Mouse (Mus musculus) embryonic facial prominence, embryonic 15.5 days (tissue): ENCODE data around the gene Anapc15-ps. TPM values are rescaled to one million over a fixed set of nuclear protein-coding genes. Genes with fewer than 3 reads are reported as not detected.
"Not testable (repeated sequence)": the region's sequence is repeated elsewhere in the genome, so short reads cannot be mapped to it uniquely, and the experiment has no call there.

ENCODE experiments used
- ATAC-seq: fragments of 200-750 bp; cut with Nextera tagmentation; 2 replicates; pipeline ENCODE4 v1.8.0; 2017; ENCODE audit warnings: low read depth, moderate TSS enrichment; ENCODE audit not compliant: insufficient number of reproducible peaks, low FRiP score, low TSS enrichment
- H3K27ac ChIP-seq: fragments of 300-500 bp; sonication (generic); replicated peaks from 2 replicates; pipeline ENCODE4 v1.5.1; 2015; ENCODE audit warnings: mild to moderate bottlenecking, inconsistent platforms
- H3K27me3 ChIP-seq: fragments of 300-500 bp; sonication (generic); 2 replicates; pipeline ENCODE4 v1.6.1; 2015; ENCODE audit warnings: inconsistent platforms
- H3K36me3 ChIP-seq: fragments of 300-500 bp; sonication (generic); 2 replicates; pipeline ENCODE4 v1.6.1; 2015; ENCODE audit warnings: mild to moderate bottlenecking, inconsistent platforms
- H3K4me1 ChIP-seq: fragments of 300-500 bp; sonication (generic); 2 replicates; pipeline ENCODE4 v1.6.1; 2015; ENCODE audit warnings: inconsistent platforms
- H3K4me2 ChIP-seq: fragments of 300-500 bp; sonication (generic); replicated peaks from 2 replicates; pipeline ENCODE4 v1.6.1; 2015; ENCODE audit warnings: mild to moderate bottlenecking, inconsistent platforms
- H3K4me3 ChIP-seq: fragments of 300-500 bp; sonication (generic); replicated peaks from 2 replicates; pipeline ENCODE4 v1.5.1; 2015; ENCODE audit warnings: mild to moderate bottlenecking, inconsistent platforms
- H3K9ac ChIP-seq: fragments of 300-500 bp; sonication (generic); 2 replicates; pipeline ENCODE4 v1.6.1; 2015; ENCODE audit warnings: inconsistent platforms
- H3K9me3 ChIP-seq: fragments of 300-500 bp; sonication (generic); replicated peaks from 2 replicates; pipeline ENCODE4 v1.6.1; 2016; ENCODE audit warnings: inconsistent platforms
- WGBS: fragments of 180-500 bp; shearing (Covaris S2); methylation state at CpG from one replicate; pipeline ENCODE4 v1.1.7; 2015; 5-methylcytosine and 5-hydroxymethylcytosine counted together
- polyA plus RNA-seq: library from polyadenylated mRNA; unstranded; fragments of >200 nt; fragmentation: Nextera tagmentation; extraction: Ambion mirVana; gene quantifications from 2 replicates; pipeline ENCODE4 v1.2.1, GENCODE M21; 2015

Gene Anapc15-ps
- polyA plus RNA-seq, 1 experiment from 2014 or later: not detected

DNA sequence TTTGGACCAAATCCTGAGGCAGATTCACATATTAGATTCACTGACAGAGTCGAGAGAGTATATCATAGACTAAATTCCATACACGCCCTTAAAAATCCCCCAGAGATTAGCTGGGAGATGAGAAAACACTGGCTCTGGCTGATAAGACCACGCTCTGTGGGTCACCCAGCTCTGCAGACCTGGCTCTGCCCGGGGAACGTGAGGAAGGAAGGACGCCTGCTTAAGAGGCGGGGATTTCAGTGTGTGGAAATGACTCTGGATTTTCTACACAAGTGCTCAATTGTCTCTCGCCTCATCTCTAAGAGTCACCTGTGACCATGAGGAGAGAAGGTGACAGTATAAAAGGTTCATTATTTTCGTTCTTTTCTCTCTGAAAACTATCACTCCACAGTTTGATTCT, 26.1 kb downstream of the Anapc15-ps start:
- no peaks in the 10 kb centered on the region for H3K27me3 ChIP-seq
- no peaks in the 10 kb centered on the region for H3K9me3 ChIP-seq
- H3K9ac ChIP-seq: no peak overlapping the region
- whole genome bisulfite sequencing: 70% methylated on average over 9 of the region's 9 CpGs
- no peak overlapping the region for H3K4me2 ChIP-seq
- no peaks in the 10 kb centered on the region for H3K36me3 ChIP-seq
- H3K4me3 ChIP-seq: no peak overlapping the region
- ATAC-seq: no peak
- no peaks in the 10 kb centered on the region for H3K4me1 ChIP-seq
- H3K27ac ChIP-seq: no peak overlapping the region

DNA sequence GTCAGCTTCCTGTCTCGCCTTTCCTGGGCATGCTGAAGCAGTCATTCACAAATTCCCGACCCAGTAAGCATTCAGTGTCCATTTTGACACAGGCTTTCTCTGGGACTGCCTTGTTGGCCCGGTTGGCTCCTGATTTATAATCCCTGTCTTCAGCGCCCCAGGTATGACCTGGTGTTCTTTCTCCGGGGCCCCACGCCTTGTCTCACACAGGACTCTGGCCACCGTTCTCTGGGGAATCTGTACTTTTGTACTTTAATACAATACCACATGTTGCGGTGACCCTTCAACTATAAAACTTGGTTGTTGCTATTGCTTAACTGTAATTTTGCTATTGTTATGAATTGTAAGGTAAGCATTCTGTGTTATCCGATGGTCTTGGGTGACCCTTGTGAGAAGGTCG, 26.7 kb downstream of the Anapc15-ps start:
- no peaks in the 10 kb centered on the region for H3K9me3 ChIP-seq
- ATAC-seq: no peak
- H3K4me2 ChIP-seq: no peak overlapping the region
- no peaks in the 10 kb centered on the region for H3K36me3 ChIP-seq
- H3K4me3 ChIP-seq: no peak overlapping the region
- H3K9ac ChIP-seq: no peak overlapping the region
- no peak overlapping the region for H3K27ac ChIP-seq
- 84% methylated on average over 10 of the region's 10 CpGs for WGBS
- no peaks in the 10 kb centered on the region for H3K27me3 ChIP-seq
- no peaks in the 10 kb centered on the region for H3K4me1 ChIP-seq

DNA sequence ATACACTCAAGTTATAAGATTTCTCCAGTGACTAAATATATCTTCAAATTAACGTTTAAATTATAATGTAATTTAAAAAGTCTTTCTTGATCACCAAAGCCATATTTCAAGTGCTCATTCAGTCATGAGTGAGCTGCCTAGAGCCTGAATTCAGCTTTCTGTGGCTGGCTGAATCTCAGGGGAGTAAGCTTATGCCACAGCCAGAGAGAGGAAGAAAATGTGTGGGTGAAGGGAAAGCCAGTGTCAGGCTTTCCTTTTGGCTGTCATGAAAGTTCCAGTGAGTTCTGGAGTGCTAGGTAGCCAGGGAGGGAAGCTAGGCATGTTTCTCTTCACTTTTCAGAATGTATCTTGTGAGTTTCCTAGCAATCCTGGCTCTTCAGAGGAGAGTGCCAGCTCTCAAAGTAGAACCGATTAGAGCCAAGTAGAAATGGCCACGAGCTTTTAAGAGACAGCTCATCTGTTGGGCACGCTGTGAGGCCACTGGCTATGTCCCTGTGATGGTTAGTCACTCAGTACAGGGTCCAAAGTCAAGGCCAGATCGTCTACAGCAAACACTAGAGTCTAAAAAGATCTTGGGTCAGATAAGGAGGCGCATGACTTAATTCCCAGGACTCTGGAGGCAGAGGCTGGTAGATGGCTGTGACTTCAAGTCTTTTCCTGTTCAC, 29.4 kb downstream of the Anapc15-ps start:
- no peak for ATAC-seq
- Histone ChIP-seq H3K4me3 (no peak overlapping the region), H3K27ac (no peak overlapping the region), H3K4me1 (no peaks in the 10 kb centered on the region), H3K9me3 (no peaks in the 10 kb centered on the region), H3K4me2 (no peak overlapping the region), H3K27me3 (no peaks in the 10 kb centered on the region), H3K36me3 (no peaks in the 10 kb centered on the region), H3K9ac (no peak overlapping the region)
- WGBS: 63% methylated on average over 6 of the region's 6 CpGs

DNA sequence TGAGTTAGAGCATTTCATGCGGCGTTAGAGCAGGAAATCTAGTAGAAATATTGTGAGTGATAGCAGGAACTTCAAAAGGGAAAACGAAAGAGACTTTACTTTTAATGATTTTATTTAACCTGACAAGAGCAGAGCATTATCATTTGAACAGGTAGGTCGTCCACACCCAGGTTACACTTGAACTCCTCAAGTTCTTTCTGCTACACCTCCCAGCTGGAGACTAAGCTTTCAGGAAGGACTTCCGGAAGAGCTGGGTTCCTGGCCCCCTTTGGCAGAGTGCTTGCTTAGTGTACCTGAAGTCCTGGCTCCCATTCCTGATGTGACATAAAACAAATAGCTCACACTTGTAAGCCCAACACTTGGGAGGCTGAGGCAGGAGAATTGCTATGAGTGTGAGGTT, 30.2 kb downstream of the Anapc15-ps start:
- 75% methylated on average over 5 of the region's 5 CpGs for WGBS

DNA sequence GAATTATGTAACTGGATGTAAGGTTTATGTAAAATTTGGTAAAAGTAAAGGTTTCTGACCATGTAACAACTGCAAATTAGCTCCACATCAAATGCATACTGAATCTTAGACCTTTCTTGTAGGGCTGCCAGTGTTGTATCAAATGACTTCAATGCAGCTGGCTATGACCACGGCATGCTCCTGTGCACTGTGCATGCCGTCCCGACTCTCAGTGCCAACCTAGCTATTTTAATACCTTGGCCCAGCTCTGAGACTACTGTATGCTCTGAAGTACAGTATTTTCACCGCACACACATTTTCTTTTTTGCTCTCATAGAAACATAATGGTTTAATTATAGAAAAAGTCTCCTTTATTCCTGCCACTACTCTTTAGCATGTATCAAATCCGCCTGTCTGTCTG, 31.9 kb downstream of the Anapc15-ps start:
- H3K4me3 ChIP-seq: no peak overlapping the region
- no peaks in the 10 kb centered on the region for H3K9me3 ChIP-seq
- no peaks in the 10 kb centered on the region for H3K36me3 ChIP-seq
- H3K4me2 ChIP-seq: no peak overlapping the region
- no peak overlapping the region for H3K9ac ChIP-seq
- no peaks in the 10 kb centered on the region for H3K27me3 ChIP-seq
- peak; percentile 43; the same call in 1 of the 2 replicates for ATAC-seq
- no peaks in the 10 kb centered on the region for H3K4me1 ChIP-seq
- WGBS: 36% methylated on average over 5 of the region's 5 CpGs
- no peak overlapping the region for H3K27ac ChIP-seq

More for the DNA sequence above, 30.2 kb downstream of the Anapc15-ps start:
- Histone ChIP-seq H3K27ac (no peak overlapping the region), H3K4me3 (no peak overlapping the region), H3K4me2 (no peak overlapping the region), H3K36me3 (no peaks in the 10 kb centered on the region), H3K27me3 (no peaks in the 10 kb centered on the region), H3K9me3 (no peaks in the 10 kb centered on the region), H3K9ac (no peak overlapping the region), H3K4me1 (no peaks in the 10 kb centered on the region)
- ATAC-seq: no peak

DNA sequence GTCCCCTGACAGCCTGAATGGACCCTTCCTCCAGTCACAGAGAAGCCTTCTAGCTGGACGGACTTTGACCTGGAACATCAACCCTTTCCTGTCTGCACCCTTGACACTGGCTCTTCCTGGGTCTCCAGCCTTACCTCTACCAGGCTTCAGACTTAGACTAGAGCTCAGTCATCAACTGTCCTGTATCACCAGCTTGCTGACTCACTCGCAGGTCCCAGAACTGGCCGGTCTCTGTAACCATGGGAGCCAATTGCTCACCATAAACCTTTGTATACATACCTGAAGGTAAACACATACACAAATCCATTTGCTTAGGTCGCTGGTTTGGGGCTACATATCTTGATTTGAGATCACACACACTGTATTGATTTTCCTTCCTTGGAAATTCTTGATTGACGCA, 33.8 kb downstream of the Anapc15-ps start:
- Histone ChIP-seq H3K9me3 (no peaks in the 10 kb centered on the region), H3K4me2 (no peak overlapping the region), H3K27ac (no peak overlapping the region), H3K4me1 (no peaks in the 10 kb centered on the region), H3K9ac (no peak overlapping the region), H3K4me3 (no peak overlapping the region), H3K27me3 (no peaks in the 10 kb centered on the region), H3K36me3 (no peaks in the 10 kb centered on the region)
- 78% methylated on average over 5 of the region's 5 CpGs for WGBS
- no peak for ATAC-seq

DNA sequence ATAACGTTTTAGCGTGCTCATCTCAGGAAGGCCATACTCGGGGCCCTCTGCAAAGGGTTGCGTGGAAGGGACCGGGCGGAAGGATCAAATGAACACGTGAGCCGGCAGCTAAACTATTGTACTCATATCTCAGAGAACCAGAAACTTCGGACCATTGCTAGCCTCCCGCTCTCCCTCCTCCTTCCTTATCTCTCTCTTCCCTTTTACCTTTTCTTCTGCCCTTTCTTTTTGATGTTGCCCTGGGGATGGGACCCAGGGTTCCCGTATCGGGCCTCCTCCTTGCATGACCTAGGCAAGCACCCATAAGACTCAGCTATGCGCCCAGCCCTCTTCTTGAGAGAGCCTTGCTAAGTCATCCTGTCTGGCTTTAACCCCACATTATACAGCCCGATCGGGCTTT, 38.5 kb downstream of the Anapc15-ps start:
- H3K27ac ChIP-seq: no peak overlapping the region
- no peak overlapping the region for H3K4me3 ChIP-seq
- H3K36me3 ChIP-seq: no peaks in the 10 kb centered on the region
- WGBS: 85% methylated on average over 15 of the region's 15 CpGs
- no peaks in the 10 kb centered on the region for H3K27me3 ChIP-seq
- H3K4me2 ChIP-seq: no peak overlapping the region
- no peak overlapping the region for H3K9ac ChIP-seq
- H3K9me3 ChIP-seq: no peaks in the 10 kb centered on the region
- ATAC-seq: no peak
- no peaks in the 10 kb centered on the region; the same call in 1 of the 2 replicates for H3K4me1 ChIP-seq

DNA sequence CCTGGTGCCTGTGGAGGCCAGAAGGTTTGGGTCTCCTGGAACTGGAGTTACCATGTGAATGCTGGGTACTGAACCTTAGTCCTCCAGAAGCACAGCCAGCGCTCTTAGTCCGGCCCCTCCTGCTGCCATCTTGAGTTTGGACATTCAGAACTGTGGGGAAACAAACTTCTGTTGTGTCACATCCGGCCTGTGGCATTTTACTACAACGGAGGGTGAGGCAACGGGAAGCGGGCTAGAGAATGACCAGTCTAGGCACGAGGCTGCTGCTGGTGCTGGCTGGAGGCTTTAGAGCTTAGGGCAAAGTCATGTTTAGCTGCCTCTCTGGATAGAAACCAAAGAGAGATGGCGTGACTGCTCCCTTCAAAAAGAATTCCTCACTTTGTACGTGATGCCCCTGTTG, 39.0 kb downstream of the Anapc15-ps start:
- H3K9me3 ChIP-seq: no peaks in the 10 kb centered on the region
- H3K27me3 ChIP-seq: no peaks in the 10 kb centered on the region
- H3K27ac ChIP-seq: no peak overlapping the region
- H3K4me1 ChIP-seq: no peaks in the 10 kb centered on the region; the same call in 1 of the 2 replicates
- H3K4me2 ChIP-seq: no peak overlapping the region
- no peak overlapping the region for H3K9ac ChIP-seq
- 72% methylated on average over 9 of the region's 9 CpGs for WGBS
- no peak for ATAC-seq
- no peak overlapping the region for H3K4me3 ChIP-seq
- no peaks in the 10 kb centered on the region for H3K36me3 ChIP-seq

DNA sequence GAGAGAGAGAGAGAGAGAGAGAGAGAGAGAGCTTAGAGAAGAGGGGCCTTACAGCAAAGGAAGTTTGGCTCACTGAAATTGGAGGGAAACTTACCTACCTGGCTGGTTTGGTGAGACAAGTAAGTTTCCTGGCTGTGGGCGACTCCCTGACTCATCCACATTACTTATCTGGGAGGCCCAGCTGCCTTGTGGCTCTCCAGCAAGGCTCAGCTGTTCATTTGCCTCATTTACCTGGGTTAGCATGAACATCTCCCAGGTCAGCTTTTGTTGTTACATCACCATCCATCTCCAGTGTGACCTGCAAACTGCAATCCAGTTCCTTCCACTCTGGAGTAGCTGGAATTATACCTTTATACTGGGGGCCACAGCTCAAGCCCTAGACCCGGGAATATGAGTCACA, 41.7 kb downstream of the Anapc15-ps start:
- no peak overlapping the region for H3K9ac ChIP-seq
- WGBS: 62% methylated on average over 2 of the region's 2 CpGs
- no peaks in the 10 kb centered on the region for H3K36me3 ChIP-seq
- no peaks in the 10 kb centered on the region; the same call in 1 of the 2 replicates for H3K4me1 ChIP-seq
- no peak overlapping the region for H3K27ac ChIP-seq
- no peaks in the 10 kb centered on the region for H3K9me3 ChIP-seq
- H3K4me2 ChIP-seq: no peak overlapping the region
- H3K4me3 ChIP-seq: no peak overlapping the region
- no peaks in the 10 kb centered on the region for H3K27me3 ChIP-seq
- no peak for ATAC-seq

DNA sequence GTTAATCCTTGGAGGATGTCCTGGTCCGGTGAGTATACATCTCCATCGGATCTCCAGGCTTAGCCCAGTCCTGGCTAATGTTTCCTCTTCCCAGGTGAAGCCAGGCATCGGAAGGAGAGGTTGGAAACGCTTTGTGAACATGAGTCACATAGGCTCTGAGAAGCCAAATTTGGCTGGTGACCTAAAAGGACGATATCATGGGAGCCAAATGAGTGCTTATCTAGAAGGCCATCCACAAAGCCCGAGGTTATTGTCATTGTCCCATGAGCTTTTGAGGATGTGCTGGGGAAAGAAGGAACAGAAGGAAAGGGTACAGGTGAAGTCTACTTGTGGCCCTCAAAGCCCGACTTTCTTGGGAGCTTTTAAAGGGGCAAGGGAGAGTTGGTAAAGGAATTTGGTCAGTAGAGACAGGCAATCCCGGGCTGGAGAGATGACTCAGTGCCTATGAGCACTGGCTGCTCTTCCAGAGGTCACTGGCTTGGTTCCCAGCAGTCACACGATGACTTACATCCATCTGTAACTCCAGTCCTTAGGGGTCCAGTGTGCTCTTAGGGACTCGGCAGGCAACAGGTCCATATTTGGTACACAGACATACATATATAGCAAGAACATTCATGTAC, 42.4 kb downstream of the Anapc15-ps start:
- 85% methylated on average over 10 of the region's 10 CpGs for WGBS

DNA sequence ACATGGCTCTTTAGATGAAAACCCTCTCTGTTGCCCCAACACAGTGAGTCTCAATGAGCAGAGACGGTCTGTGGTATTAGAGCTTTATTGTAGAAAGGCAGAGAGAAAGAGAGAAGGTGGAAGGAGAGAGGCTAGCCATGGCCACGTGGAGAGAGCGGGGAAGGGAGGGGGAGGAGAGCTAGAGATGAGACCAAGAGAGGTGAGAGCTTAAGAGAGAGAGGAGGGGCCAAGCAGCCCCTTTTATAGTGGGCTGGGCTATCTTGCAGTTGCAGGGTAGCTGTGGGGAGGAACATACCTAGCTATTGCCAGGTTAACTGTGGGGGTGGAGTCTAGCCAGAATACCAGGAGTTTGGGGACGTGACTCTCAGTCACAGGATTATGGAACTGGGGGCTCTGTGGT, 43.1 kb downstream of the Anapc15-ps start:
- not testable (repeated sequence) for H3K4me3 ChIP-seq, ATAC-seq
- WGBS: 73% methylated on average over 4 of the region's 4 CpGs

More for the DNA sequence above, 42.4 kb downstream of the Anapc15-ps start:
- Histone ChIP-seq H3K36me3 (no peaks in the 10 kb centered on the region), H3K9me3 (no peaks in the 10 kb centered on the region), H3K4me1 (no peaks in the 10 kb centered on the region; the same call in 1 of the 2 replicates), H3K4me2 (no peak overlapping the region), H3K27me3 (no peaks in the 10 kb centered on the region), H3K9ac (no peak overlapping the region), H3K4me3 (no peak overlapping the region), H3K27ac (no peak overlapping the region)
- ATAC-seq: no peak

DNA sequence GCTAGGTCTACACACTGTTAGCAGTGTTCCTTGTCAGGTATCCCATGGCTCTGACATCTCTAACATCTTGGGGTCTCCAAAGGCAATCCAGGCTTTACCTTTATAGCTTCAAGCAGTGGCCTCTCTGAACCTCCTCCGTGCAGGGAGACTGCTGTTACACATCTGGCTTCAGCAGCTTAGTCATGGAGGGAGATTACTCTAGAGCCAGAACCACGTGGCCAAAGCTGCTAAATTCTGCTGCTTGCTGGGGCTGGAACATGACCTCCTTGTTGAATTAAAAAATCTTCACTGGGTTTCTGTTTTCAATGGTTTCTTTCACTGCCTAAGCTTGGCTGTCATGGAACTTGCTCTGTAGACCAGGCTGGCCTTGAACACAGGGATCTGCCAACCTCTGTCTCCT, 44.9 kb downstream of the Anapc15-ps start:
- WGBS: 52% methylated on average over 2 of the region's 2 CpGs
- Histone ChIP-seq H3K27ac (no peak overlapping the region), H3K9ac (no peak overlapping the region), H3K4me2 (no peak overlapping the region), H3K9me3 (no peaks in the 10 kb centered on the region), H3K36me3 (no peaks in the 10 kb centered on the region), H3K27me3 (no peaks in the 10 kb centered on the region), H3K4me3 (no peak overlapping the region), H3K4me1 (no peaks in the 10 kb centered on the region; the same call in 1 of the 2 replicates)
- no peak for ATAC-seq

More for the DNA sequence above, 43.1 kb downstream of the Anapc15-ps start:
- H3K9me3 ChIP-seq, H3K27me3 ChIP-seq, H3K9ac ChIP-seq, H3K27ac ChIP-seq, H3K4me2 ChIP-seq, H3K4me1 ChIP-seq, H3K36me3 ChIP-seq: not testable (repeated sequence)
